Mouse (Mus musculus) lung, postnatal 25 days (tissue): ENCODE measurements around the gene Ltbp1.

Experiments
- DNase-seq: peaks from one replicate; pipeline ENCODE4 v3.0.0; 2022; ENCODE audit warnings: low spot score

Gene Ltbp1

DNA sequence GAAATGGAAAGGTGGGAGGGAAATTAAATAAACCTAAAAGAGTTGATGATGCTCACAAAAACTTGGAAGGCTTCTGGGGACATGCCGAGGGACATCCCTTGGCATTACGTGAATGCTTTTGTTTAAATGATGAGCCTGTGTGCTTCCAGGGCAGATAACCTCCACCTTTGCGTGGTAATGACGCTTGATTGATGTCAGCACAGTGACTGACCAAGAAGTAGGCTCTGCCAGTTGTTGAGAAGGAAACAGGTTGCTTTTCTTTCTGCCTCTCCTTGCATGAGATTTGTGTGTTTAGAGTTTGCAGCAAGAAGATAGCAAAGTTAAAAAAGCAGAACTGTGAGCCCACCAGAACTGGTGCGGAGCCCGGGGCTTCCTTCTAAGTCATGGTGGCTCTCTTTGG lies 431.5 kb downstream of the Ltbp1 start:
- DNase-seq = peak; percentile 10

GRCm38 (mm10) chr17:75437239-75437750 lies 431.9 kb downstream of the Ltbp1 start:
- peak; percentile 8 for DNase-seq

GRCm38 (mm10) chr17:75438162-75438561 lies 432.8 kb downstream of the Ltbp1 start:
- DNase-seq = no peak

DNA sequence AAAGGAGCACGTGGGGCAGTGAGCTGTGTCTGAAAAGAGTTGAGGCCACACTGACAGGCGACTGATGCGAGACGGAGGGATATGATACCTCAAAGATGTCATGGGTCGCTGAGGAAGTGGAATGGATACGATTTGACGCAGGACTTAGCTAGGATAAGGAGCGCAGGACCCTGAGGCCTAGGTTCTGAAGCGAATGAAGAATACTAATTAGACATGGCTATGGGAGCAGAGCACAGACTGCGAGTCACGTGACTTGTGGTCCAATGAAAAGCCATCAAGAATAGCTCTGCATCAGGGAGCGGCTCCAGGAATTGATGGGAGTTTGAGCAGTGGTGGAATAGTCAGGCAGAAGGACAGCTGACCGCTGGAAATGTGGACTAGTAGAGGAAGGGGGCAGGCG lies 433.7 kb downstream of the Ltbp1 start:
- no peak for DNase-seq

DNA sequence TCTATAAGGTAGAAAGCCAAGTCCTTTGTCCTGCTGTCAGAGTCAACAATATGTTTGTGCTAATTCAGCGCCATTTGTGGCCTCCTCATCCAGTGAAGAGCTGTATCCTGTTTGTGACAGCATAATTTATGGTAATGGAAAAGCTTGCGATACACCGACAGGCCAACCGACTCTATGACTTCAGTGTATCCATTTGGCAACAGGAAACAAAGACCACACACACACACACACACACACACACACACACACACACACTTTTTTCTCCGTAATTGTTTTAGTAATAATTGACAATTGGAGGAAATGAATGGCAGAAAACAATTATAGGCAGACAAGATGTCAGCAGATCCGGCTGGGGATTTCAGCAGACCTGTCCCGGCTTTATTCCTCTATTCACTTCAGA lies 435.3 kb downstream of the Ltbp1 start:
- DNase-seq = peak; percentile 56

DNA sequence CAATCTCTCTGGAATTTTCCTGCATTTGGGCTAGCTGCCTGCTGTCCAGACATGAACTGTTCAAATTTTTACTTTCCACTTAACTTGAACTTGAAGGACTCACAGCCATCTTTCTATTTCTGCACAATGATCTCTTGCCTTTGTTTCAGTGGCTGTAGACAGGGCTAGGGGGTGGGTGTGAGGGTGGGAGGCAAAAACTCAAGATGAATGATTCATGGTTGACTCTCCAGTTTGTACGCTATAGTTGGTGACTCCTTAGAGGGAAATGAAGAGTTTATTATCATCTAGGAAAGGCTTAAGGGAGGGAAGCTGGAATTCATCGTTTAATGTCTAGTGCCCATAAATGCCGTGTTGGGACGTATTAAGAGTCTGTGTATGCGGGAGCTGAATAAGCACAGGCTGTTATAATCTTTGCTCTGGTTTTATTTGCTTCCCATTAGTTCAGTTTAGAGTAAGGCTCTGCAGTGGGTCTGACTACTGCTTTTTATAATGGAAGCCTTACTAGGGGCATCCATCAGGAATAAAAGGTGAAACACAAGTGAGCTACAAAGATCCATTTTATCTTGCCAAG lies 436.0 kb downstream of the Ltbp1 start:
- DNase-seq = no peak
